Mouse (Mus musculus): ENCODE data around the gene Cln6.

GRCm38 (mm10) chr9:62812216-62813049, 26.2 kb upstream of the Cln6 start:
- no peak for TF ChIP-seq GATA1 (IDR thresholded peaks at IDR 0.05; ENCODE audit: borderline replicate concordance, low read length)
- TF ChIP-seq FLI1 (IDR thresholded peaks at IDR 0.05; ENCODE audit: low read length) = no peak

Data from megakaryocyte, embryonic 14.5 days (primary cell).